Mouse (Mus musculus) olfactory bulb, adult 2 months (tissue): ENCODE measurements around the gene Nlrc5. TPM values are rescaled to one million over a fixed set of nuclear protein-coding genes. Genes with fewer than 3 reads are reported as not detected.

Source experiments
- H3K27ac ChIP-seq: fragments of 200-500 bp; 2 replicates; pipeline ENCODE4 v1.5.1; 2012; ENCODE audit warnings: low read depth, low read length; ENCODE audit not compliant: insufficient read depth
- H3K4me1 ChIP-seq: fragments of 200-500 bp; 2 replicates; pipeline ENCODE4 v1.6.1; 2012; ENCODE audit warnings: low read length; ENCODE audit not compliant: control insufficient read depth, insufficient read depth
- H3K4me3 ChIP-seq: fragments of 200-500 bp; 2 replicates; pipeline ENCODE4 v1.5.1; 2012; ENCODE audit warnings: mild to moderate bottlenecking, low read depth, low read length, moderate library complexity; ENCODE audit not compliant: insufficient read depth
- CTCF ChIP-seq: fragments of 200-500 bp; IDR thresholded peaks from 2 replicates; pipeline ENCODE4 v1.5.1; 2012; ENCODE audit warnings: low read depth, mild to moderate bottlenecking, low read length, moderate library complexity; ENCODE audit not compliant: insufficient read depth
- POLR2A ChIP-seq: fragments of 200-500 bp; IDR thresholded peaks from 2 replicates; pipeline ENCODE4 v1.6.1; 2012; ENCODE audit warnings: mild to moderate bottlenecking, low read depth, low read length, moderate library complexity; ENCODE audit not compliant: insufficient read depth
- WGBS: fragments of 180-500 bp; shearing (Covaris S2); methylation state at CpG from one replicate; pipeline ENCODE4 v1.1.7; 2018; 5-methylcytosine and 5-hydroxymethylcytosine counted together
- polyA plus RNA-seq: library from polyadenylated mRNA; stranded (reverse); fragments of >200 nt; gene quantifications from 2 replicates; pipeline ENCODE4 v1.2.4, GENCODE M21; 2012; ENCODE audit warnings: low replicate concordance; ENCODE audit not compliant: missing spikeins, insufficient read depth, insufficient read length

Gene Nlrc5
- polyA plus RNA-seq = not detected in 2 replicates

GRCm38 (mm10) chr8:94433981-94434466 lies at the start of gene Nlrc5:
Gene Nlrc5 (plus strand): TSS chr8:94434356.
- Histone ChIP-seq H3K4me3 (peak within 1 kb of the TSS; percentile 50), H3K27ac (no peak within 1 kb of the TSS), H3K4me1 (peaks cover 5% of the 10 kb centered on the region)
- WGBS = under 1% methylated on average over 29 of the region's 29 CpGs
- TF ChIP-seq POLR2A (no peak), CTCF (no peak)

GRCm38 (mm10) chr8:94385506-94386213 lies 48.5 kb upstream of the Nlrc5 start:
- Histone ChIP-seq H3K4me3 (peak overlapping the region; percentile 62), H3K4me1 (0 out of 2 replicates have a peak, but pooled peaks cover 5% of the 10 kb centered on the region), H3K27ac (peak overlapping the region; percentile 96)
- 22% methylated on average over 20 of the region's 20 CpGs for WGBS
- TF ChIP-seq CTCF (no peak), POLR2A (no peak)

GRCm38 (mm10) chr8:94386214-94387026 lies 47.7 kb upstream of the Nlrc5 start, which contains the start of gene Herpud1:
Gene Herpud1 (plus strand): TSS chr8:94386438.
- peak within 1 kb of the TSS; percentile 90 for H3K4me3 ChIP-seq
- TF ChIP-seq CTCF (no peak), POLR2A (peak; percentile 98)
- WGBS = under 1% methylated on average over 65 of the region's 65 CpGs
- peak within 1 kb of the TSS; percentile 96 for H3K27ac ChIP-seq
- 0 out of 2 replicates have a peak, but pooled peaks cover 5% of the 10 kb centered on the region for H3K4me1 ChIP-seq

- H3K4me3 ChIP-seq = peak overlapping the region; percentile 90
- no peak for TF ChIP-seq POLR2A
- no peak for TF ChIP-seq CTCF
- WGBS = under 1% methylated on average over 25 of the region's 25 CpGs
Measured at GRCm38 (mm10) chr8:94387027-94387684, 47.0 kb upstream of the Nlrc5 start.

GRCm38 (mm10) chr8:94387785-94388184 lies 46.4 kb upstream of the Nlrc5 start:
- TF ChIP-seq CTCF (no peak), POLR2A (no peak)
- Histone ChIP-seq H3K27ac (peak overlapping the region; percentile 52), H3K4me1 (0 out of 2 replicates have a peak, but pooled peaks cover 5% of the 10 kb centered on the region), H3K4me3 (peak overlapping the region; percentile 90)
- WGBS = 13% methylated on average over 6 of the region's 6 CpGs

More at GRCm38 (mm10) chr8:94387027-94387684, 47.0 kb upstream of the Nlrc5 start:
- H3K4me1 ChIP-seq = 0 out of 2 replicates have a peak, but pooled peaks cover 5% of the 10 kb centered on the region
- H3K27ac ChIP-seq = peak overlapping the region; percentile 94

GRCm38 (mm10) chr8:94389531-94389930 lies 44.6 kb upstream of the Nlrc5 start:
- TF ChIP-seq CTCF (no peak), POLR2A (no peak)
- 0 out of 2 replicates have a peak, but pooled peaks cover 5% of the 10 kb centered on the region for H3K4me1 ChIP-seq
- H3K4me3 ChIP-seq = no peak overlapping the region
- H3K27ac ChIP-seq = no peak overlapping the region
- WGBS = 82% methylated on average over 6 of the region's 6 CpGs

- 88% methylated on average over 6 of the region's 6 CpGs for WGBS
- no peak for TF ChIP-seq POLR2A
- no peak for TF ChIP-seq CTCF
- 0 out of 2 replicates have a peak, but pooled peaks cover 5% of the 10 kb centered on the region for H3K4me1 ChIP-seq
- H3K27ac ChIP-seq = no peak overlapping the region
- no peak overlapping the region for H3K4me3 ChIP-seq
Measured at GRCm38 (mm10) chr8:94390429-94390828, 43.7 kb upstream of the Nlrc5 start.

- Histone ChIP-seq H3K4me3 (no peak overlapping the region), H3K4me1 (0 out of 2 replicates have a peak, but pooled peaks cover 3% of the 10 kb centered on the region), H3K27ac (no peak overlapping the region)
- whole genome bisulfite sequencing = 94% methylated on average over 8 of the region's 8 CpGs
- no peak for TF ChIP-seq POLR2A
- no peak for TF ChIP-seq CTCF
Measured at GRCm38 (mm10) chr8:94390910-94391309, 43.2 kb upstream of the Nlrc5 start.
